ENCODE assay signal across 10 mouse cellular contexts in the genomic region with DNA sequence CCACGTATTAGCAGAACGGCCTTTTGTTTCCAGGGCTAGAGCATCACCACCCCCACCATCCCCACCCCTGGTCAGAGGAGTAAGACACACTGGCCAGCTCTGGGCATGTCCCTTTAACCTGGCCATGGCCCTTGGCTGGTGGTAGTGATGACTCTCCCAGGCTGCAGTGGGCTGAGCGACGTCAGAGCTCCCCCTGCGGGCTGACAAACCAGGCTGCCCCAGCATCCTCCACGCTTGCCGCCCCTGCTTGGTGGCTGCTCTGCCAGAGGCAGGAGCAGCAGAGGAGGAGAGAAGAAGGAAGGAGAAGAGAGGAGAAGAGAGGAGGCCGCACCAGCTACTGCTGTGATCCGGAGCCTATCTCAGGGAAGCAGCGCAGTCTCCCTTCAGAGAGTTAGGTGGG.
DNase-seq lines count a peak whose midpoint lies in the region; ATAC-seq and TF ChIP-seq lines count a peak whose summit lies in the region.
"Had no signal": no experiment of that assay in that cellular context is flagged by ENCODE, and none has a peak within 500 bp of the region (broad histone marks: within the 10 kb centered on the region; RNA-seq: fewer than 3 reads in every experiment).

No protein-coding gene starts in this region.

- H3K36me3 ChIP-seq in hindbrain, embryonic 14.5 days (replicated peaks; ENCODE audit: control insufficient read depth, insufficient read depth) = peaks cover 7% of the 10 kb centered on the region; the same call in 1 of the 2 replicates

- peak; percentile 50 for TF ChIP-seq CTCF in brain, embryonic 14.5 days (IDR thresholded peaks at IDR 0.05; ENCODE audit: borderline replicate concordance, extremely low read depth, insufficient read depth, insufficient read length)

- H3K9me3 ChIP-seq in hindbrain, embryonic 14.5 days (ENCODE audit: control insufficient read depth, low read length) = no peaks in the 10 kb centered on the region

- H3K9ac ChIP-seq in hindbrain, embryonic 14.5 days = peak overlapping the region; percentile 28; the same call in 1 of the 2 replicates
- H3K9ac ChIP-seq: embryonic facial prominence, embryonic 13.5 days had no signal

- H3K4me3 ChIP-seq in hindbrain, embryonic 14.5 days (replicated peaks; ENCODE audit: low read length) = no peak overlapping the region
- H3K4me3 ChIP-seq: embryonic facial prominence, embryonic 13.5 days had no signal

- ATAC-seq in hindbrain, embryonic 14.5 days (ENCODE audit: low FRiP score) = peak; percentile 9; the same call in 1 of the 2 replicates
- ATAC-seq in megakaryocyte, adult 5-6 weeks (ENCODE audit: poor library complexity, severe bottlenecking) = peak; percentile 58

- H3K4me2 ChIP-seq in hindbrain, embryonic 14.5 days (replicated peaks) = no peak overlapping the region
- H3K4me2 ChIP-seq: embryonic facial prominence, embryonic 13.5 days had no signal

- peaks cover 21% of the 10 kb centered on the region for H3K4me1 ChIP-seq in hindbrain, embryonic 14.5 days (replicated peaks; ENCODE audit: control insufficient read depth, insufficient read depth, low read length)

- H3K27me3 ChIP-seq in hindbrain, embryonic 14.5 days (ENCODE audit: control insufficient read depth, insufficient read depth, low read length) = no peaks in the 10 kb centered on the region
- H3K27me3 ChIP-seq: embryonic facial prominence, embryonic 13.5 days had no signal

- 0 out of 2 replicates have a peak overlapping the region, but pooled peaks have one; percentile 20 for H3K27ac ChIP-seq in hindbrain, embryonic 14.5 days
- H3K27ac ChIP-seq: embryonic facial prominence, embryonic 13.5 days; macrophage had no signal

- peak; percentile 23 to 40 for DNase-seq in cerebellum, adult 18-20 months
- DNase-seq in cerebellum, adult 11-12 months = no peak
- peak; percentile 52 for DNase-seq in brain, embryonic 14.5 days (ENCODE audit: low read depth)
- DNase-seq in frontal cortex, postnatal 36 days (ENCODE audit: low spot score in 2 of 2) = peak; percentile 85 to 86
- DNase-seq in hindbrain, embryonic 14.5 days (ENCODE audit: low spot score) = no peak
- DNase-seq in layer of hippocampus, postnatal 36 days = peak; percentile 80
- DNase-seq in right cerebral cortex, postnatal 4 days = peak; percentile 59

- TF ChIP-seq POLR2A in brain, embryonic 14.5 days (IDR thresholded peaks at IDR 0.05; ENCODE audit: borderline replicate concordance, extremely low read depth, insufficient read depth, insufficient read length, poor library complexity, severe bottlenecking) = no peak

- WGBS in hindbrain, embryonic 14.5 days = 61% methylated on average over 10 of the region's 10 CpGs

Comparison
In these comparisons a context has a peak if more than half of its experiments do, and no peak if none do; other contexts are left out.
1. DNase-seq: peak in cerebellum, adult 18-20 months (2 of 2), brain, embryonic 14.5 days (single experiment), frontal cortex, postnatal 36 days (2 of 2), layer of hippocampus, postnatal 36 days (2 of 2) and right cerebral cortex, postnatal 4 days (single experiment); none in cerebellum, adult 11-12 months (single experiment) and hindbrain, embryonic 14.5 days (single experiment).